ENCODE assay signal across 22 mouse cellular contexts in the genomic region with DNA sequence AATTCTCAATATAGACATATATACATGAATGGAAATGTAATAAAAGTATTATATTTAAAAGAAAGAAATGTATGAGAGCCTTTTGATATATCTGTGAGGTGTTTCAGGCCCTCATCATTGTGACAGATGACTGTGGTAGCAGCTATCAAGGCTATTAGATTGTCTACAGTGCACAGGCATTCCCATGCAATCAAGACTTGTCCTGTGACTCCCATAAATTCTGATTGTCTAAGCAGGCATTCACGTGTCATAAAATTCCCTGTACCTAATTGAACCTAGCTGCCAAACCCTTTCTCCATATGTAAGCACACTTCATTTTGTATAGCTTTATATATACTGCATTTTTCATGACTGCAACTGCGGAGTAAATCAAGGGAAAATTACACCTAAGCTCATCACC.
DNase-seq lines count a peak whose midpoint lies in the region; ATAC-seq lines count a peak whose summit lies in the region.
"Had no signal": no experiment of that assay in that cellular context is flagged by ENCODE, and none has a peak within 500 bp of the region (broad histone marks: within the 10 kb centered on the region; RNA-seq: fewer than 3 reads in every experiment).

No protein-coding gene starts in this region.

- no peak for DNase-seq in neural tube, embryonic 10.5 days (ENCODE audit: extremely low spot score, low spot score)
- DNase-seq: adrenal gland, adult 2 months; adrenal gland, adult 8-10 months; adrenal gland, postnatal 10 days; adrenal gland, postnatal 14 days; adrenal gland, postnatal 25 days; adrenal gland, postnatal 36 days; B cell, adult 2 months; cerebellum, adult 11 months; cerebellum, adult 11-12 months had no signal

- no peaks in the 10 kb centered on the region for H3K27me3 ChIP-seq in intestine, embryonic 16.5 days (replicated peaks; ENCODE audit: control insufficient read depth, insufficient read depth, low read length)
- H3K27me3 ChIP-seq in intestine, embryonic 15.5 days (replicated peaks): no peaks in the 10 kb centered on the region
- H3K27me3 ChIP-seq in neural tube, embryonic 12.5 days (replicated peaks): no peaks in the 10 kb centered on the region
- H3K27me3 ChIP-seq in neural tube, embryonic 13.5 days: no peaks in the 10 kb centered on the region
- H3K27me3 ChIP-seq in neural tube, embryonic 15.5 days (replicated peaks): no peaks in the 10 kb centered on the region
- no peaks in the 10 kb centered on the region for H3K27me3 ChIP-seq in neural tube, embryonic 14.5 days (ENCODE audit: control insufficient read depth, insufficient read depth, low read length)
- no peaks in the 10 kb centered on the region for H3K27me3 ChIP-seq in heart, embryonic 11.5 days (ENCODE audit: control insufficient read depth, insufficient read depth, low read length)
- H3K27me3 ChIP-seq: CH12.LX, Patski had no signal

- H3K4me3 ChIP-seq in intestine, embryonic 16.5 days (ENCODE audit: low read length): no peak overlapping the region
- no peak overlapping the region for H3K4me3 ChIP-seq in intestine, embryonic 15.5 days (replicated peaks)
- H3K4me3 ChIP-seq in neural tube, embryonic 12.5 days: no peak overlapping the region
- H3K4me3 ChIP-seq in neural tube, embryonic 13.5 days: no peak overlapping the region
- no peak overlapping the region for H3K4me3 ChIP-seq in neural tube, embryonic 15.5 days (replicated peaks)
- H3K4me3 ChIP-seq in neural tube, embryonic 14.5 days (ENCODE audit: low read depth, low read length): no peak overlapping the region
- H3K4me3 ChIP-seq in heart, embryonic 11.5 days (ENCODE audit: low read depth, low read length): no peak overlapping the region

- peak; percentile 64; the same call in 1 of the 2 replicates for ATAC-seq in intestine, embryonic 16.5 days
- no peak for ATAC-seq in intestine, embryonic 15.5 days
- ATAC-seq in neural tube, embryonic 12.5 days (ENCODE audit: low FRiP score, low read depth): 0 out of 2 replicates have a peak, but pooled peaks have one; percentile 22
- 0 out of 2 replicates have a peak, but pooled peaks have one; percentile 32 for ATAC-seq in neural tube, embryonic 13.5 days (ENCODE audit: low read depth)
- no peak for ATAC-seq in neural tube, embryonic 15.5 days (ENCODE audit: low FRiP score)
- ATAC-seq in neural tube, embryonic 14.5 days (ENCODE audit: low read depth): peak; percentile 78; the same call in 1 of the 2 replicates
- no peak for ATAC-seq in heart, embryonic 11.5 days (replicated peaks; ENCODE audit: insufficient number of reproducible peaks, low FRiP score, low TSS enrichment)
- ATAC-seq: activated CD4-positive, CD25-positive, alpha-beta regulatory T cell, adult 4 months; CD4-positive, CD25-positive, alpha-beta regulatory T cell, adult 4 months; Patski had no signal

- 69% methylated on average over 2 of the region's 2 CpGs for WGBS in intestine, embryonic 16.5 days
- 68% methylated on average over 2 of the region's 2 CpGs for WGBS in intestine, embryonic 15.5 days
- WGBS in neural tube, embryonic 12.5 days: 69% methylated on average over 2 of the region's 2 CpGs
- WGBS in neural tube, embryonic 13.5 days: 65% methylated on average over 2 of the region's 2 CpGs
- WGBS in neural tube, embryonic 15.5 days: 65% methylated on average over 2 of the region's 2 CpGs
- 59% methylated on average over 2 of the region's 2 CpGs for WGBS in neural tube, embryonic 14.5 days
- WGBS in heart, embryonic 11.5 days (ENCODE audit: insufficient replicate concordance): 74% methylated on average over 2 of the region's 2 CpGs

- no peaks in the 10 kb centered on the region for H3K9me3 ChIP-seq in intestine, embryonic 16.5 days (ENCODE audit: control insufficient read depth, low read length)
- no peaks in the 10 kb centered on the region for H3K9me3 ChIP-seq in intestine, embryonic 15.5 days
- no peaks in the 10 kb centered on the region for H3K9me3 ChIP-seq in neural tube, embryonic 12.5 days
- no peaks in the 10 kb centered on the region for H3K9me3 ChIP-seq in neural tube, embryonic 13.5 days
- H3K9me3 ChIP-seq in neural tube, embryonic 15.5 days (replicated peaks): no peaks in the 10 kb centered on the region
- no peaks in the 10 kb centered on the region for H3K9me3 ChIP-seq in neural tube, embryonic 14.5 days (ENCODE audit: control insufficient read depth, low read length)
- no peaks in the 10 kb centered on the region for H3K9me3 ChIP-seq in heart, embryonic 11.5 days (replicated peaks; ENCODE audit: control insufficient read depth, low read length)
- H3K9me3 ChIP-seq: G1E had no signal

- no peaks in the 10 kb centered on the region for H3K36me3 ChIP-seq in intestine, embryonic 16.5 days (ENCODE audit: control insufficient read depth, insufficient read depth, low read length)
- H3K36me3 ChIP-seq in intestine, embryonic 15.5 days: no peaks in the 10 kb centered on the region
- no peaks in the 10 kb centered on the region for H3K36me3 ChIP-seq in neural tube, embryonic 12.5 days
- no peaks in the 10 kb centered on the region for H3K36me3 ChIP-seq in neural tube, embryonic 13.5 days
- H3K36me3 ChIP-seq in neural tube, embryonic 15.5 days: no peaks in the 10 kb centered on the region
- H3K36me3 ChIP-seq in neural tube, embryonic 14.5 days (ENCODE audit: control insufficient read depth, insufficient read depth, low read length): no peaks in the 10 kb centered on the region
- H3K36me3 ChIP-seq in heart, embryonic 11.5 days (ENCODE audit: control insufficient read depth, insufficient read depth, low read length): no peaks in the 10 kb centered on the region
- H3K36me3 ChIP-seq: G1E had no signal

- H3K27ac ChIP-seq in intestine, embryonic 16.5 days (ENCODE audit: low read length): no peak overlapping the region
- H3K27ac ChIP-seq in intestine, embryonic 15.5 days: no peak overlapping the region
- no peak overlapping the region for H3K27ac ChIP-seq in neural tube, embryonic 12.5 days
- no peak overlapping the region for H3K27ac ChIP-seq in neural tube, embryonic 13.5 days (replicated peaks)
- H3K27ac ChIP-seq in neural tube, embryonic 15.5 days (replicated peaks): no peak overlapping the region
- no peak overlapping the region for H3K27ac ChIP-seq in neural tube, embryonic 14.5 days (ENCODE audit: low read depth, low read length)
- H3K27ac ChIP-seq in heart, embryonic 11.5 days (ENCODE audit: low read depth, low read length): no peak overlapping the region

- no peak overlapping the region for H3K9ac ChIP-seq in intestine, embryonic 16.5 days (ENCODE audit: low read depth, low read length)
- no peak overlapping the region for H3K9ac ChIP-seq in intestine, embryonic 15.5 days
- no peak overlapping the region for H3K9ac ChIP-seq in neural tube, embryonic 12.5 days
- H3K9ac ChIP-seq in neural tube, embryonic 13.5 days: no peak overlapping the region
- no peak overlapping the region for H3K9ac ChIP-seq in neural tube, embryonic 15.5 days (replicated peaks)
- H3K9ac ChIP-seq in neural tube, embryonic 14.5 days (replicated peaks; ENCODE audit: low read depth, low read length): no peak overlapping the region
- no peak overlapping the region for H3K9ac ChIP-seq in heart, embryonic 11.5 days (ENCODE audit: low read depth, low read length)

- H3K4me1 ChIP-seq in intestine, embryonic 16.5 days (ENCODE audit: control insufficient read depth, insufficient read depth, low read length): no peaks in the 10 kb centered on the region
- no peaks in the 10 kb centered on the region for H3K4me1 ChIP-seq in intestine, embryonic 15.5 days (replicated peaks)
- H3K4me1 ChIP-seq in neural tube, embryonic 12.5 days: no peaks in the 10 kb centered on the region
- H3K4me1 ChIP-seq in neural tube, embryonic 13.5 days (replicated peaks): no peaks in the 10 kb centered on the region
- H3K4me1 ChIP-seq in neural tube, embryonic 15.5 days: no peaks in the 10 kb centered on the region
- 0 out of 2 replicates have a peak, but pooled peaks cover 3% of the 10 kb centered on the region for H3K4me1 ChIP-seq in neural tube, embryonic 14.5 days (ENCODE audit: control insufficient read depth, insufficient read depth, low read length)
- no peaks in the 10 kb centered on the region for H3K4me1 ChIP-seq in heart, embryonic 11.5 days (ENCODE audit: control insufficient read depth, insufficient read depth, low read length)

- H3K4me2 ChIP-seq in intestine, embryonic 16.5 days (ENCODE audit: low read depth, low read length): no peak overlapping the region
- no peak overlapping the region for H3K4me2 ChIP-seq in intestine, embryonic 15.5 days (replicated peaks)
- H3K4me2 ChIP-seq in neural tube, embryonic 12.5 days (replicated peaks): no peak overlapping the region
- no peak overlapping the region for H3K4me2 ChIP-seq in neural tube, embryonic 13.5 days
- no peak overlapping the region for H3K4me2 ChIP-seq in neural tube, embryonic 15.5 days
- no peak overlapping the region for H3K4me2 ChIP-seq in neural tube, embryonic 14.5 days (ENCODE audit: low read depth, low read length)
- H3K4me2 ChIP-seq in heart, embryonic 11.5 days: no peak overlapping the region

Comparison
In these comparisons a context has a peak if more than half of its experiments do, and no peak if none do; other contexts are left out.
1. ATAC-seq: peak in intestine, embryonic 16.5 days (single experiment), neural tube, embryonic 12.5 days (single experiment), neural tube, embryonic 13.5 days (single experiment) and neural tube, embryonic 14.5 days (single experiment); none in intestine, embryonic 15.5 days (single experiment), neural tube, embryonic 15.5 days (single experiment) and heart, embryonic 11.5 days (single experiment).